Mouse (Mus musculus) embryonic stem cell, embryonic (primary cell): ENCODE results near the gene Slc25a41.

Experiments used
- CTCF ChIA-PET, 4 experiments: fragments of 300-600 bp in 2 of 4; fragments of 350-600 bp in 2 of 4; sonication (Branson Sonifier 250); formaldehyde crosslinking; loops; one replicate each; lab custom pipeline; 2022; ENCODE audit warnings: inconsistent platforms in 2 of 4; lab: Charles Lee
- POLR2A ChIA-PET, 4 experiments: fragments of 300-600 bp in 2 of 4; fragments of 350-600 bp in 2 of 4; sonication (Branson Sonifier 250); formaldehyde crosslinking; loops; one replicate each; lab custom pipeline; 2022; ENCODE audit warnings: antibody characterized with exemption in 4 of 4, inconsistent platforms in 1 of 4; lab: Charles Lee

The Slc25a41 gene

DNA sequence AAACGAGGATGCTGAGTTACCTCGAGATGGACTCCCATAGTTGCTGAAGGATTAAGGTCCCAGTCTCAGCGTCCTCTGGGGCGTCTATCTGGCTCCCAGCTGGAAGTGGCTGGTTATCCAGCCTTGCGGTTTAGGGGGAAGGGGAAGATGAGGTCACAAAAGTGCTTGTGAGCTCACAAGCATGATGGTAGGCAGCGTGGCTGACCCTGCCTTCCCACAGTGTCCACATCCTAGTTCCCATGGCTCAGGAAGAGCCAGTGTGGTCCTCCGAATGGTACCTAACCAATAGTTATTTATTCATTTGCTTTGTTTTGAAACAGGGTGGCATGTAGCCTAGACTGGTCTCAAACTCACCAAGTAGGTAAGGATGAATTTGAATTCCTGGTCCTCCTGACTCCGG lies at the start of gene Slc25a41:
Slc25a41 (minus strand) TSS at position 101 of the 400 bp plus-strand sequence.
- ChIA-PET CTCF (interaction anchor here in 2 of 4 experiments (0.6 to 1.2 kb wide), 4 partner anchors 10 to 90 kb away, joined by 3 to 6 read pairs (median 3); partner anchors contain the start of gene Khsrp (in 1 of the 2)), POLR2A (interaction anchor here in 3 of 4 experiments (1.0 to 3.7 kb wide), 6 partner anchors 9 to 31 kb away, joined by 3 to 28 read pairs (median 4); partner anchors contain the start of genes Gtf2f1 (in 2 of the 3), Khsrp (in 2 of the 3), Crb3 (in 1 of the 3) and Gm17949 (in 1 of the 3))

DNA sequence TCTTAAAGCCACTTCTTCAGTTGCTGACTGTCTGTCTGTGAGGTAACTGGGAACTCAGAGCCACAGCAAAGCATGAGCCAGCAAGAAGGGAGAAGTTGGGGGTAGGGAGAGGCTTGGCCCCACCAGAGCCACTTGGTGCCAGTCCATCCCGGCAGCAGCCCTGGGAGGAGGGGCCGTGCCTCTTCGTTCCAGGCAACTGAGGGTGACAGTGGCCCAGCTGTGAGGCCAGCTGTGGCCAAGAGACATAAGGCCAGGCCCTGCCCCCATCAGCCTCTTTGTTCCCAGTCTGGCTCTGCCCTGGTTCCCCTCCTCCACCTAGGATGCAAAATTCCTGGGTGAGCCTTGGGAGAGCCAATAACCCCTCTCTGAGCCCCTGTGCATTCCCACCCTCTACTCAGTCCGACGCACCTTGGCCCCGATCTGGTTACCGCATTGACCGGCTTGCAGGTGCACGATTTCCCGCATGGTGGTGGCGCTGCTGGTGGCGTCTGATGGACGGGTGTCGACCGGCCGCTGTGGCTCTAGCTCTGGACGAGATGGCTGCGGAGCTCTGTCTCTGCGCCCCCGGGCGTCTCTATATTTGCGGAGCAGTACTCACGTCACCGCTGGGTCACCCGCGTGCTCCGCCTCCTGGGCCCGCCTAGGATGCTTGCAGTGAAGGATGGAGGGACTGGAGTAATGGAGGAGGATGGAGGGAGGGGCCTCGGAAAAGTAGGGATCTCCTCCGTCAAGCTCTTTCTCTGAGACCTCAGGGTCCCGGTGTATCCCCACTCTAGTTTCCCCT lies 45.8 kb upstream of the Slc25a41 start, which contains the start of gene Tubb4a:
Tubb4a (minus strand) TSS at position 734 of the 784 bp plus-strand sequence.
- CTCF ChIA-PET, result interaction anchor here in 3 of 4 experiments (0.6 to 1.3 kb wide), 5 partner anchors 9 to 95 kb away, joined by 3 to 10 read pairs (median 3); no protein-coding TSS in a partner anchor
- POLR2A ChIA-PET, result interaction anchor here in 3 of 4 experiments (0.8 to 2.2 kb wide), 9 partner anchors 9 to 99 kb away, joined by 3 to 10 read pairs (median 4); partner anchors contain the start of genes Khsrp (in 2 of the 3) and Dennd1c (in 1 of the 3)

DNA sequence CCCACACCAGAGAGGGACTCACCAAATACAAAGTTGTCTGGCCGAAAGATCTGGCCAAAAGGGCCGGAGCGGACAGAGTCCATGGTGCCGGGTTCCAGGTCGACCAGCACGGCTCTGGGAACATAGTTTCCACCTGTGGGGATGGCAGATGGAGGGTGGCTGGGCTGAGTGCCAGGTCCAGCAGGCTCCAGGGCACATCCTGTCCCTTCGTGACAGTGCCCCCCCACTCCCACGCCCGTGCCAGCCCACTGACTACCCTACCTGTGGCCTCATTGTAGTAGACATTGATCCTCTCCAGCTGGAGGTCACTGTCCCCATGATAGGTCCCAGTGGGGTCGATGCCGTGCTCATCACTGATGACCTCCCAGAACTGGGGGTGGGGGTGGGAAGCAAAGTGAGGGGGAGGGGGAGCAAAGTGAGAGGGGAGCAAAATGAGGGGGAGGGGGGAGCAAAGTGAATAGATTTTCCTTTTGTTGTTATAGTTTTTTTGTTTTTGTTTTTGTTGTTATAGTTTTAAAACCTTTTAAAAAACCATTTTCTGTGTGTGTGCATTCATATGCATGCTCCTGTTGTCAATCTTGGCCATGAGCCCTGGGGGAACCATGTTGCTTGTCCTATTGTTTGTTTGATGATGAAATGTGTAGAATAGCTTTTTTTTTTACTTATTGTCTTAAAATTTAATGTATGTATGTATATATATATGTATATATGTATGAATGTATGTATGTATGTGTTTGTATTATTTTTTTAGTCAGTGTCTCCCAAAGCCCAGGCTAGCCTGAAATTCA lies 44.7 kb upstream of the Slc25a41 start:
- ChIA-PET POLR2A (interaction anchor here in 1 of 4 experiments (0.9 to 2.2 kb wide), 2 partner anchors 15 to 55 kb away, joined by 3 to 6 read pairs; partner anchors contain the start of gene Khsrp), CTCF (interaction anchor here in 1 of 4 experiments (0.5 kb wide), 1 partner anchor 16 kb away, joined by 6 read pairs; no protein-coding TSS in a partner anchor)

DNA sequence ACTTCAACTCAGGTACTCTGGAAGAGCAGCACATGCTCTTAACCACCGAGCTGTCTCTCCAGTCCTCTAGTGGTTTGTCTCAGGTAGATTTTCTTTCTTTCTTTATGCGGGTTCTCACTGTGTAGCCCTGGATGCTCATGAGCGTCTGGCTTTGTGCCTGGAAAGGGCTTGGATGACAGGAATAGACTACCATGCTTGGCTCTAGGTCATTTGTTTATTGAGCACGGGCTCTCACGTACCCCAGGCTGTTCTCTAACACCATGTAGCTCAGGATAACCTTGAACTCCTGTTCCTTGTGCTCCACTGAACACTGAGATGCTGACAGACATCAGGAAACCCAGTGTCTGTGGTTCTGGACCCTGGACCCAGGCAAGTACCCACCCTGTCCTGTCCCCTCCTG lies 41.0 kb upstream of the Slc25a41 start:
- ChIA-PET CTCF (interaction anchor here in 1 of 4 experiments (0.5 kb wide), 1 partner anchor 346 kb away, joined by 4 read pairs; no protein-coding TSS in a partner anchor), POLR2A (interaction anchor here in 1 of 4 experiments (1.2 kb wide), 1 partner anchor 85 kb away, joined by 3 read pairs; the partner anchor contains the start of gene Alkbh7)

DNA sequence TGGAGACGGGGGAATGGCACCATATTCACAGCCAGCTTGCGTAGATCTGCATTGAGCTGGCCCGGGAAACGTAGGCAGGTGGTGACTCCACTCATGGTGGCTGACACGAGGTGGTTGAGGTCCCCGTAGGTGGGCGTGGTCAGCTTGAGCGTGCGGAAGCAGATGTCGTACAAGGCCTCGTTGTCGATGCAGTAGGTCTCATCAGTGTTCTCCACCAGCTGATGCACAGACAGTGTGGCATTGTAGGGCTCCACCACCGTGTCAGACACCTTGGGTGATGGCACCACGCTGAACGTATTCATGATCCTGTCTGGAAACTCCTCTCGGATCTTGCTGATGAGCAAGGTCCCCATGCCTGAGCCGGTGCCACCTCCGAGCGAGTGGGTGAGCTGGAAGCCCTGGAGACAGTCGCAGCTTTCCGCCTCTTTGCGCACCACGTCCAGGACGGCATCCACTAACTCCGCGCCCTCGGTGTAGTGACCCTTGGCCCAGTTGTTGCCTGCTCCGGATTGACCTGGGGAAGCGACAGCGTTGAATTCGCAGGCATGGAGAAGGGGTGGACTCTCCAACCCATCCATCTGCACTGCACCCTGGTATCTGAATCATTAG lies 39.9 kb upstream of the Slc25a41 start:
- CTCF ChIA-PET, result interaction anchor here in 1 of 4 experiments (1.0 kb wide), 1 partner anchor 24 kb away, joined by 3 read pairs; no protein-coding TSS in a partner anchor
- POLR2A ChIA-PET, result interaction anchor here in 2 of 4 experiments (0.6 to 1.9 kb wide), 9 partner anchors 10 to 50 kb away, joined by 3 to 5 read pairs (median 4); partner anchors contain the start of gene Khsrp (in 2 of the 2)

DNA sequence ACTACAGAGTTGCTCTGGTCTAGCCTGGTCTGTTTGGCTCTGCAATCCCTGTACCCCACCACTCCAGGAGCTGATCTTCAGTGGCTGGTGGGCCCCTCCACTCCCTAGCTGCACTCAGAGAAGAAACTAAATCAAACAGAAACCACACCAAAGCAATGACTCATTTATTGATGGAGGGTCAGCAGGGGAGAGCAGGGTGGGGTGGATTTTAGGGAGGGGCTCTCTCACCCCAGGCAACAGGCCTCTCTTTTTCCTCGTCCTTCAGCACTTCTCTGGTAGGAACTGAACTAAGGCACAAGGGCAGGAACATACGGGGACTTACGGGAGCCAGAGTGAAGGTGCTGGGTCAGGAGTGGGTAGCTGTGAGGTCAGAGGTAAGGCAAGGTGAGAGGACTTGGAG lies 38.5 kb upstream of the Slc25a41 start:
- ChIA-PET POLR2A (interaction anchor here (0.6 to 2.5 kb wide), 6 partner anchors 9 to 467 kb away, joined by 3 to 9 read pairs (median 5); no protein-coding TSS in a partner anchor), CTCF (interaction anchor here in 1 of 4 experiments (0.6 kb wide), 1 partner anchor 13 kb away, joined by 3 read pairs; no protein-coding TSS in a partner anchor)

DNA sequence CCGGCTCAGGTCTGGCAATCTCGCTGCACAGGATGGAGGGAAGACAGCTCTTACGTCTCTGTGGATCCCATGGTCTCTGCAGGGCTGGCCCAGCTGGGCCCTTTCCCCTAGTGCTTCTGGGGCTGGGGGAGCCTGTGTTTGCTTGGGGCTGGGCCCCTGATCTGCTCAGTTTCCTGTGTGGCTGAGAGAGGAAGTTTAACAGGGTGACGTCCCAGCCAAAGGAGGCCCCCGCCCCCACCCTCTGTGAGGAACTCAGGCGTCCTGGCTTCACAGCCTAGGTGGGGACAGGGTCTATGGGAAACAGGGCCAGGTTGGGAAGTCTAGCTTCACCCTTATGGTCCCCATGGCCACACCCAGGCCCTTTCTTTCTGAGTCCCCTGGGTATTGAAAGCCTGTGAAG lies 36.9 kb upstream of the Slc25a41 start, which contains the start of gene Dennd1c:
Dennd1c (minus strand) TSS at position 179 of the 400 bp plus-strand sequence.
- CTCF ChIA-PET, result interaction anchor here in 3 of 4 experiments (0.5 to 1.1 kb wide), 4 partner anchors 18 to 199 kb away, joined by 3 to 5 read pairs (median 3); no protein-coding TSS in a partner anchor
- POLR2A ChIA-PET, result interaction anchor here in 2 of 4 experiments (1.0 to 2.5 kb wide), 5 partner anchors 8 to 47 kb away, joined by 3 to 10 read pairs (median 7); partner anchors contain the start of genes Khsrp (in 1 of the 2) and Tubb4a (in 1 of the 2)

DNA sequence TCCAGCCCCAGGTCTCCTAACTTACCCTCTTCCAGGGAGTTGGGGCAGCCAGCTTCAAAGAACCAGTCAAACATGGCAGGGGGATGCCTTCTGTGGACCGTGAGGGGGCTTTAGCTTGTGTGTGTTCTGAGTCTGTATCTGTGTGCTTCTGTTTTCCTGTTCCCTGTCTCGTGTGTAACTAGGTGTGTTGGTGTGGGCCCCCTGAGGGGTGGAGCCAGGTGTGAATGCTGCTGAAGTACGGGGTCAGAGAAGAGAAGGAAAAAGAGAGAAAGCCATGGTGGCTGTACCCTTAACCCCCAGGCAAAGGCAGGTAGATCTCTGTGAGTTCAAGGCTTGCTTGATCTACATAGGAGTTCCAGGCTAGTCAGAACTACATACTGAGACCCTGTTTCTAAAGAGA lies 35.5 kb upstream of the Slc25a41 start:
- ChIA-PET POLR2A (interaction anchor here in 1 of 4 experiments (1.3 to 1.7 kb wide), 2 partner anchors 14 to 17 kb away, joined by 4 read pairs; partner anchors contain the start of gene Slc25a23), CTCF (interaction anchor here in 1 of 4 experiments (1.0 kb wide), 1 partner anchor 16 kb away, joined by 3 read pairs; no protein-coding TSS in a partner anchor)

DNA sequence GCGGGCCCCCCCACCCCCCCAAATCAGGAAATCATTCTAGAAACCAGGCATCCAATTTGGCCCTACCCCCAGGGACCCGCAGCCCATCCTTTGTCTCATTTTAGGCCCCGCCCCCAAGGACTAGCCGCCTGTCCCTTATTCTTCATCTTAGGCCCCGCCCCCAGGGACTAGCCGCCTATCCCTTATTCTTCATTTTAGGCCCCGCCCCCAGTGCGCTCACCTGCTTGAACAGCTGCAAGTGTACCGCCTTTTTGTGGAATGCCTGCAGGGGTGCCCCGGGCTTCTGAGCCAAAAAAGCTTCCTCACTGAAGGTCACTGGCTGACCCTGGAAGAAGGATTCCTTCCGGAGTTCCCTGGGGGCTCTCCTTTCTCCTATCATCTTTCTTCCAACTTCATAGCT lies 29.2 kb upstream of the Slc25a41 start:
- ChIA-PET POLR2A (interaction anchor here (0.5 to 2.4 kb wide), 29 partner anchors 8 to 931 kb away, joined by 3 to 22 read pairs (median 4); partner anchors contain the start of genes Khsrp (in 3 of the 4), Gm17949 (in 2 of the 4), Gtf2f1 (in 2 of the 4) and Slc25a23 (in 2 of the 4)), CTCF (interaction anchor here (0.6 to 2.4 kb wide), 11 partner anchors 10 to 313 kb away, joined by 3 to 12 read pairs (median 6); partner anchors contain the start of genes Slc25a23 (in 2 of the 4), Dus3l (in 1 of the 4) and Nrtn (in 1 of the 4))

DNA sequence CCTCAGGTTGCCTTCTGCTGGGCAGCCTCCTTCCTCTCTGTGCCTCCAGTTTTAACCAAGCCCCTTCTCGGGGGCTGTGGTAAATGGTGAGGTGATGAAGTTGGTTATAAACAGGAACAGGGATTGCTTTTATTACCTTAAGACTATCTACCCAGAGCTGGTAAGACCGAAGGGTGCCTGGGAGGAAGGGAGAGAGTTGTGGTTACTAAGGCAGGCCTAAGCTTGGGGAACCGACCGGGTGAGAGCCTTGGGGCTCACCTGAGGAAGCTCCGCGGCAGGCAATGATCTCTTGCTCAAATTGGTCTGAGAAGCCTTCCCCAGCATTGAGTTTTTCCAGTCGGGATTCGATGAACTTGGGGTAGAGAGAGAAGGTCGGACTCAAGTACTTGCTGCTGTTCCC lies 28.8 kb upstream of the Slc25a41 start:
- ChIA-PET CTCF (interaction anchor here in 3 of 4 experiments (0.7 to 2.4 kb wide), 8 partner anchors 10 to 313 kb away, joined by 3 to 12 read pairs (median 6); partner anchors contain the start of genes Slc25a23 (in 2 of the 3) and Nrtn (in 1 of the 3)), POLR2A (interaction anchor here (0.6 to 2.4 kb wide), 24 partner anchors 9 to 353 kb away, joined by 3 to 22 read pairs (median 4); partner anchors contain the start of genes Gm17949 (in 2 of the 4), Gtf2f1 (in 2 of the 4), Khsrp (in 2 of the 4) and Slc25a23 (in 2 of the 4))

DNA sequence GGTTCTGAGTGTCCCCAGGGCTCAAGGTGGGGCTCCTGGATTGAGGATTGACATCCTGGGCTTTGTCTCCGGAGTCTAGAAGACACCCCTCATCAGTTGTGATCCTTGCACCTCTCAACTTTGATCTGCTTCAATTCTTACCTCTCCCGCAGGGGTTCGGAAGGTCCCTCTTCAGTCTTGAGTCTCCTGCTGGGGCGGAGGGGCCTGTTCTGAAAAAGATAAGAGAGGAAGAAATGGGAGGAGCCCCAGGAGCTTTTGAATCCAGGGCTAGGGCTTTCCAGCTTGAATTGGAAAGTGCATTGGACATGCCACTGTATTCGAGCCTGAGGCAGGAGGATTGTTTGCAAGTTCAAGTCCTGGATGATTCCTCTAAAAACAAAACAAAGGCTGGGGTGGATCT lies 25.5 kb upstream of the Slc25a41 start:
- ChIA-PET POLR2A (interaction anchor here in 1 of 4 experiments (0.6 to 1.1 kb wide), 3 partner anchors 35 to 1026 kb away, joined by 3 to 4 read pairs (median 3); partner anchors contain the start of gene Khsrp), CTCF (interaction anchor here in 1 of 4 experiments (0.6 kb wide), 1 partner anchor 13 kb away, joined by 3 read pairs; no protein-coding TSS in a partner anchor)

DNA sequence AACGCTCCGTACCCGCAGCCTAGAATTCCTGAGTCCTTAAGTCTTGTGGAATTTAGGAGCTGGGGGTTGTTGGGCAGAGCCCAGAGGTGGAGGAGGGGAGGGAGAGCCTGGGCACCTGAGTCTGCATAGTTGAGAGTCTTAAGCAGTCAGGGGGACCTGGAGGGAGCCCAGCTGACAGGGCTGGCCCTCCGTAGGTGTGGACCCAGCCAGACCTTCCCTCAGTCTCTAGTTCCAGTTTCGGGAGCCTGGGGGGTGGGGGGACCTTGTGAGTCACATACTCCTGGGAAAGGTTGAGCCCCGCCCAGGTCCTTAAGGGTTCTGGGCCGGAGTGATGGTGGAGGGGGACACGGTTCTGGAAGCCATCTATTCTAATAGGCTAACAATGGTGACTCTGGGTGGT lies 21.6 kb upstream of the Slc25a41 start:
- POLR2A ChIA-PET, result interaction anchor here in 2 of 4 experiments (0.5 to 5.9 kb wide), 9 partner anchors 8 to 346 kb away, joined by 3 to 78 read pairs (median 5); partner anchors contain the start of gene Khsrp (in 2 of the 2)
- CTCF ChIA-PET, result interaction anchor here in 2 of 4 experiments (0.6 to 0.9 kb wide), 3 partner anchors 33 to 285 kb away, joined by 3 to 11 read pairs (median 3); no protein-coding TSS in a partner anchor

DNA sequence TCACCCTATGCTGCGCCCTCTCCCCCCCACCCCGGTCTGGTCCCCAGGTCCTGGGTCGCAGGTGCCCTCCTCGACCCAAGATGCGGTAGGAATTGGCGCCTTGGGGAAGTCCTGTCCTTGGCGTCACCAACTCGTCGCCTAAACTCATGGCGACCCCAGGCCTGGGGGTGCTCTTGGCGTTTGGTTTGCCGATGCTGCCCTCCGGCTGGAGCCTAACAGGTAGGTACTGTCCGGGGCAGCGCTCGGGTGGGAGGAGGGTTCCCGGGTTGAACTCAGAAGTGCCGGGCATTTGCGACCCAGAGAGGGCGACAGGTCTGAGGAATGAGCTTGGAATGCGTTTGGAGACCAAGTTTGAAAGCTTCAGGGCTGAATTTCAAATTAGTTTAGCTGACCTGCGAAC lies 21.1 kb upstream of the Slc25a41 start:
- ChIA-PET POLR2A (interaction anchor here in 2 of 4 experiments (0.7 to 5.9 kb wide), 8 partner anchors 9 to 273 kb away, joined by 3 to 78 read pairs (median 6); partner anchors contain the start of gene Khsrp (in 2 of the 2)), CTCF (interaction anchor here in 3 of 4 experiments (0.6 to 0.9 kb wide), 3 partner anchors 33 to 285 kb away, joined by 3 to 5 read pairs (median 3); no protein-coding TSS in a partner anchor)

DNA sequence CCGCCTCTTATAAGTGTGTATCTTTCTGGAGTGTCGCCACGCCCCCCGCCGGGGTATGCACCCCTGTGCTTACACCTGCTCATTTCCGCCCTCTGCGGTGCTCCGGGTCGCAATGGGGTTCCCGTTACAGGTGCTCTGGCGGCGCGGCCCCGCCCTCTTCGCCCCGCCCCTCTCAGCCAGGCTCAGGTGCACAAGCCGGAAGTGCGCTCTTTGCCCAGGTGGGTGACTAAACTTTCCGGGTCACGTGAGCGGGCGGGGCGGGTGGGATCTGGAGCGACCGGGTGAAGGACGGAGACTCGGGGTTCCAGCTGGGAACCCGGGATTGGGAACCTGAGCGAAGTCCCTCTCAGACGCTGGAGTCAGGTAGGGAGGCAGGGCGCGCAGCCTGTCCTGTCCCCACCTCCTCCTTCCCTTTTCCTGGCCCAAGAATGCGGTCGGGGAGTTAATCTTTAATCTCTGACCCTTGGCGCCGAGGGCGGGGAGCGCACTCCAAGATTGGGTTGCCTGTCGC lies 20.6 kb upstream of the Slc25a41 start:
- ChIA-PET POLR2A (interaction anchor here in 2 of 4 experiments (1.2 to 5.9 kb wide), 8 partner anchors 8 to 297 kb away, joined by 3 to 78 read pairs (median 10); partner anchors contain the start of genes Khsrp (in 2 of the 2), Dus3l (in 1 of the 2), Gm17949 (in 1 of the 2) and Gtf2f1 (in 1 of the 2)), CTCF (interaction anchor here in 3 of 4 experiments (0.6 to 1.7 kb wide), 3 partner anchors 12 to 284 kb away, joined by 3 to 7 read pairs (median 5); no protein-coding TSS in a partner anchor)

DNA sequence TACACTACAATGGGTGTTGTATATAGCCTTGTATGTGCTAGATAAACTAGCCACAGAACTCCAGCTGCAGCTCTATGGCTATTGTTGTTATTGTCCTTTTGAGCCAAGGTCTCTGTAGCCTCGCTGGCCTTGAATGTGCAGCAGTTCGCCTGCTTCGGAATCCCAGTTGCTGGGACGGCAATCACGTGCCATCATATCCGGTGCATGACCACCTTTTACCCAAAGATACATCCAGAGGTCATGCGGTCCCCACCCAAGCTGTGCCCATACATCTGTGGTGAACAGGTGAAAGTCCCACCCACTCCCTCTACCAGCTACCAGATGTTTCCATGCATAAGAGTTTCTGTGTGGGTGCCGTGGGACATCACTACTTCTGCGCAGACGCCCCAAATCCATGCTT lies 19.6 kb upstream of the Slc25a41 start:
- ChIA-PET POLR2A (interaction anchor here (0.6 to 5.9 kb wide), 47 partner anchors 9 to 449 kb away, joined by 3 to 78 read pairs (median 6); partner anchors contain the start of genes Gm17949 (in 3 of the 4), Gtf2f1 (in 3 of the 4), Khsrp (in 3 of the 4) and Alkbh7 (in 2 of the 4)), CTCF (interaction anchor here (0.6 to 2.2 kb wide), 37 partner anchors 9 to 737 kb away, joined by 3 to 15 read pairs (median 5); partner anchors contain the start of genes Alkbh7 (in 2 of the 4), Gpr108 (in 1 of the 4) and Khsrp (in 1 of the 4))
